Mouse (Mus musculus) midbrain, embryonic 12.5 days (tissue): ENCODE results near the gene Trip4. TPM values are rescaled to one million over a fixed set of nuclear protein-coding genes. Genes with fewer than 3 reads are reported as not detected.
A peak's percentile ranks its signal among the peaks of the same experiment; 100 is the strongest.
"Not testable (repeated sequence)": the region's sequence is repeated elsewhere in the genome, so short reads cannot be mapped to it uniquely, and the experiment has no call there.

Experiments
- ATAC-seq: fragments of 200-750 bp; cut with Nextera tagmentation; 2 replicates; pipeline ENCODE4 v1.8.0; 2017; ENCODE audit warnings: low read depth, moderate TSS enrichment, moderate library complexity; ENCODE audit not compliant: low FRiP score
- H3K27ac ChIP-seq: fragments of 300-500 bp; sonication (generic); replicated peaks from 2 replicates; pipeline ENCODE4 v1.5.1; 2016; ENCODE audit warnings: mild to moderate bottlenecking
- H3K27me3 ChIP-seq: fragments of 300-500 bp; sonication (generic); 2 replicates; pipeline ENCODE4 v1.6.1; 2016; ENCODE audit warnings: mild to moderate bottlenecking
- H3K36me3 ChIP-seq: fragments of 300-500 bp; sonication (generic); 2 replicates; pipeline ENCODE4 v1.6.1; 2016
- H3K4me1 ChIP-seq: fragments of 300-500 bp; sonication (generic); 2 replicates; pipeline ENCODE4 v1.6.1; 2016
- H3K4me2 ChIP-seq: fragments of 300-500 bp; sonication (generic); replicated peaks from 2 replicates; pipeline ENCODE4 v1.6.1; 2016; ENCODE audit warnings: mild to moderate bottlenecking, moderate library complexity
- H3K4me3 ChIP-seq: fragments of 300-500 bp; sonication (generic); 2 replicates; pipeline ENCODE4 v1.5.1; 2016; ENCODE audit warnings: mild to moderate bottlenecking
- H3K9ac ChIP-seq: fragments of 300-500 bp; sonication (generic); replicated peaks from 2 replicates; pipeline ENCODE4 v1.6.1; 2016; ENCODE audit warnings: mild to moderate bottlenecking, moderate library complexity
- H3K9me3 ChIP-seq: fragments of 300-500 bp; sonication (generic); 2 replicates; pipeline ENCODE4 v1.6.1; 2016; ENCODE audit warnings: mild to moderate bottlenecking
- WGBS: fragments of 180-500 bp; shearing (Covaris S2); methylation state at CpG from one replicate; pipeline ENCODE4 v1.1.7; 2016; 5-methylcytosine and 5-hydroxymethylcytosine counted together
- polyA plus RNA-seq: library from polyadenylated mRNA; unstranded; fragments of >200 nt; fragmentation: Nextera tagmentation; extraction: Ambion mirVana; gene quantifications from 2 replicates; pipeline ENCODE4 v1.2.1, GENCODE M21; 2016

The Trip4 gene
- polyA plus RNA-seq, 1 experiment from 2014 or later, result 39.0 TPM

DNA sequence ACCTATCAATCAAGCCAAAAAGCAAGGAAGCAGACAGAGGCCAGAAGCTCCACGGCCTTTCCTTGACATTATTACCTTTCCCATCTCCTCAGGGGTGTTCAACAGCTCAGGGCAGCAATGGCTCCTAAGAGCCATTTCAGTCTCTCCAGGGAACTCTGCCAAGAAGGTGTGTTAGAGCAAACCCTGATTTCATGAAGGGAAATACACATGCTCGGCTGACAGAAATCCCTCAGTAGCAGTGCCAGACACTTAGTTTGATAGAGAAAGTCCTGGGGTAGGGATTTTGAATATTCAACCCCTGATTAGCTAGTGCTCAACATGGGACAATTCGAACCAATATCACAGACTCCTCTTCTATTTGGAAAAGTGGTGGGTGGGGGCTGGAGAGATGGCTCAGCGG, 117.5 kb downstream of the Trip4 start:
- H3K27me3 ChIP-seq, result no peaks in the 10 kb centered on the region
- no peak overlapping the region for H3K27ac ChIP-seq
- 86% methylated on average over 4 of the region's 4 CpGs for WGBS
- H3K4me1 ChIP-seq, result peaks cover 56% of the 10 kb centered on the region
- H3K4me3 ChIP-seq, result no peak overlapping the region
- H3K36me3 ChIP-seq, result peaks cover 24% of the 10 kb centered on the region
- ATAC-seq, result no peak
- H3K9ac ChIP-seq, result no peak overlapping the region
- H3K9me3 ChIP-seq, result no peaks in the 10 kb centered on the region
- no peak overlapping the region for H3K4me2 ChIP-seq

DNA sequence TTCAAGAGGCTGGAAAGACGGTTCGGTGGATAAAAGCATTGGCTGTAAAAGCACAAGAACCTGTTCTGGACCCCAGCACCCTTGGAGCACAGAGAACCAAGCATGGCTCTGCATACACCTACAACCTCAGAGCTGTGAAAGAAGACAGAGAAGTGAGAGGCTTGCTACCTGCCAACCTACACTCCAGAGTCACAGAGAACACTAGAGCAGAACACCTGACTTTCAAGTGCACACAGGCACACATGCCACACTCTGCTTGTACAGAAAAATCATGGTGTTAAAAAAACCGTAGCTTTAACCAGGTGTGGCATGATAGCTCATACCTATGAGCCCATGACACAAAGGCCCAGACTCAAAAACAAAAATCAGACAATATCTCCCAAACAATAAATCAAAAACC, 118.8 kb downstream of the Trip4 start:
- WGBS, result 96% methylated on average over 3 of the region's 3 CpGs
- Histone ChIP-seq H3K27me3 (no peaks in the 10 kb centered on the region), H3K36me3 (peaks cover 19% of the 10 kb centered on the region), H3K9me3 (no peaks in the 10 kb centered on the region), H3K4me1 (peaks cover 57% of the 10 kb centered on the region), H3K4me3 (no peak overlapping the region), H3K9ac (no peak overlapping the region), H3K4me2 (no peak overlapping the region), H3K27ac (no peak overlapping the region)
- ATAC-seq, result no peak

- Histone ChIP-seq H3K4me1 (peaks cover 48% of the 10 kb centered on the region), H3K9me3 (no peaks in the 10 kb centered on the region), H3K27me3 (no peaks in the 10 kb centered on the region), H3K27ac (no peak overlapping the region), H3K4me2 (no peak overlapping the region), H3K4me3 (no peak overlapping the region), H3K36me3 (peaks cover 7% of the 10 kb centered on the region), H3K9ac (no peak overlapping the region)
- ATAC-seq, result no peak
- 84% methylated on average over 4 of the region's 4 CpGs for WGBS
Measured at GRCm38 (mm10) chr9:65788556-65788955, 120.0 kb downstream of the Trip4 start.

- Histone ChIP-seq H3K27ac (peak overlapping the region; percentile 61), H3K9ac (no peak overlapping the region), H3K27me3 (no peaks in the 10 kb centered on the region), H3K36me3 (peaks cover 4% of the 10 kb centered on the region; the same call in 1 of the 2 replicates), H3K4me1 (peaks cover 45% of the 10 kb centered on the region), H3K4me3 (no peak overlapping the region), H3K4me2 (no peak overlapping the region), H3K9me3 (no peaks in the 10 kb centered on the region)
- no peak for ATAC-seq
- 74% methylated on average over 4 of the region's 4 CpGs for WGBS
Measured at GRCm38 (mm10) chr9:65787829-65788344, 120.7 kb downstream of the Trip4 start.

DNA sequence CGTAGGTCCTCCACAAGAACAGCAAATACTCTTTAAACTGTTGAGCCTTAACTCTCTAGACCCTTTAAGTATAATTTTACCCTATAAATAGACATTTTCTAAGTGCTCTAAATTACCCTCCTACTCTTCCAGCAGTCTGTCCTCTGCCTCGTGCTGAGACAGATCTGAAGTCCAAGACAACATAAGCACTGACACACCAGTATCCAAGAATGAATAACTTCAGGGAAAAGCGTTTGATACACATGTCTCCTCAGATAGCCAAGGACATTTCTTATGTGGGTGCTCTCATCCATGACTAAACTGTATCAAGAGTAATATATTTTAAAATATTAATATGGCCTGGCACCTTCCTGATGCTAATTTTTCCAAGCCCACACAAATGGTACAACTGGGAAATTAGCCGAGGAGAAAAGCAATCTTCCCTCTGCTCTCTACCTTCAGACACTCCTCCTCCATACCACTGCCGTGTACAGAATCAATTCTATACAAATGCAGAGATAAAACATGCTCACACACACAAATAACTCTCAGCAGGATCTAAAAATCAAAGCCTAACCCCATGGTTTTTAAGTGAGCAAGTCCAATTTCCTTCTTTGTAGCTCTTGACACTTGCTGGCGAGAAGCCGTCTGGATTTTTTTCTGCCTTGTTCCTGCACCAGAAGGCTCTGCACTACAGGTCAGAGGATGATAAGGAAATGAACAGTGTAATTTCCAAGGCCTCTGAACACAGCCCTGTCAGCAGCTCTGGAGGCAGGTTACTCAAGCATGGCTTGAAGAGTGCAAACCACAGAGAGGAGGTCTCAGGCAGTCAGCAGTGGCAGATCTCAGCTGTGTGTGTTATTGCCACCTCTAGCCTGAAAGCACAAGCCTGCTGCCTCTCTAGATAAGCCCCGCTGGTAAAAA, 121.5 kb downstream of the Trip4 start:
- no peak overlapping the region for H3K4me3 ChIP-seq
- peaks cover 42% of the 10 kb centered on the region for H3K4me1 ChIP-seq
- peaks cover 4% of the 10 kb centered on the region; the same call in 1 of the 2 replicates for H3K36me3 ChIP-seq
- no peaks in the 10 kb centered on the region for H3K27me3 ChIP-seq
- no peak overlapping the region for H3K4me2 ChIP-seq
- H3K27ac ChIP-seq, result peak overlapping the region; percentile 61
- no peak overlapping the region for H3K9ac ChIP-seq
- no peaks in the 10 kb centered on the region for H3K9me3 ChIP-seq
- ATAC-seq, result no peak
- 49% methylated on average over 8 of the region's 8 CpGs for WGBS

DNA sequence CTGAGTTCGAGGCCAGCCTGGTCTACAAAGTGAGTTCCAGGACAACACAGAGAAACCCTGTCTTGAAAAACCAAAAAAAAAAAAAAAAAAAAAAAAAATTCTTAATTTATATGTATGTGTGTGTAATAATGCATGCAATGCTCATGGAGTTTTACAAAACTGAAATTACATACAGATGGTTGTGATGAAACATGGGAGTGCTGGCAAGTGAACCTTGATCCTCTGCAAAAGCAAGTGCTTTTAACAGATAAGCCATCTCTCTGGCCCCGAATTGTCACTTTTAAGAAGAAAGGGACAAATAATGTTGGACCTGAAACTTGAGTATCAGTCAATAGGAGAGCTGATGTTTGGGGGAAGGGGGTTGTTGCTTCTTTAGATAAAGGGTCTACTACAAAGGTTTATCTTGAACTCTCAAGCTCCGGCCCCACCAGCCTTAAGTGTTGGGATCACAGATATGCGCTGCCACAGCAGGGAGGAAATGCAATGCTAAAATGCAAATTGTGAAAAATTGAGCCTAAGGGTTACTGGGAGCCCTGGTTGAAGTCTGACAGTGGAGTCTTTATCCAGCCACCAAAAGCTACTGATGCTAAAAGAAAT, 122.7 kb downstream of the Trip4 start:
- Histone ChIP-seq H3K4me2 (no peak overlapping the region), H3K4me1 (peaks cover 29% of the 10 kb centered on the region), H3K4me3 (no peak overlapping the region), H3K9me3 (no peaks in the 10 kb centered on the region), H3K36me3 (peaks cover 4% of the 10 kb centered on the region; the same call in 1 of the 2 replicates), H3K27ac (no peak overlapping the region), H3K9ac (no peak overlapping the region), H3K27me3 (no peaks in the 10 kb centered on the region)
- WGBS, result 85% methylated on average over 4 of the region's 4 CpGs
- no peak for ATAC-seq

DNA sequence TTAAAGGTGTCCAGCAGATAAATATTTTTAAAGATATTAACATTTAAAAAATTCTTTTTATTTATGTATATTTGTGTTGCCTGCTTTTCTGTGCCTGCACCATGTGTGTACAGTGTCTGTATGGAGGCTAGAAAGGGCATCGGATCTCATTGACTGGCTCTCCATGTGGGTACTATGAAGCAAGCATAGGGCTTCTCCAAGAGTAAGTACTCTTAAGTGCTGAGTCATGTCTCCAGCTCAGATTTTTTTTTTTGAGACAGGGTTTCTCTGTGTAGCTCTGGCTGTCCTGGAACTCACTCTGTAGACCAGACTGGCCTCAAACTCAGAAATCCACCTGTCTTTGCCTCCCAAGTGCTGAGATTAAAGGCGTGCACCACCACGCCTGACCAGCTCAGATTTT, 129.0 kb downstream of the Trip4 start:
- peaks cover 21% of the 10 kb centered on the region for H3K4me1 ChIP-seq
- H3K9ac ChIP-seq, ATAC-seq, H3K9me3 ChIP-seq, H3K27me3 ChIP-seq, H3K27ac ChIP-seq, H3K36me3 ChIP-seq, H3K4me2 ChIP-seq, H3K4me3 ChIP-seq: not testable (repeated sequence)
- 98% methylated on average over 3 of the region's 3 CpGs for WGBS

Other genes starting within 250 kb of the Trip4 start
- 262 and 269 TPM in 2 replicates for gene Oaz2, start 240.8 kb downstream of the Trip4 start, polyA plus RNA-seq
- gene Zfp609, start 81.2 kb downstream of the Trip4 start, polyA plus RNA-seq, result 12.0 and 15.4 TPM in 2 replicates
- 155 and 160 TPM in 2 replicates for gene Pclaf, start 18.6 kb downstream of the Trip4 start, polyA plus RNA-seq
- 24.1 and 27.6 TPM in 2 replicates for gene Csnk1g1, start 130 bp upstream of the Trip4 start, polyA plus RNA-seq
- gene Ppib, start 151.4 kb upstream of the Trip4 start, polyA plus RNA-seq, result 376 and 416 TPM in 2 replicates
- gene Snx22, start 160.9 kb upstream of the Trip4 start, polyA plus RNA-seq, result 3.5 and 5.2 TPM in 2 replicates
- 135 and 136 TPM in 2 replicates for gene Snx1, start 217.8 kb upstream of the Trip4 start, polyA plus RNA-seq
- gene Ciao2a, start 217.8 kb upstream of the Trip4 start, polyA plus RNA-seq, result 126 and 133 TPM in 2 replicates
- 3.7 and 4.3 TPM in 2 replicates for gene Dapk2, start 249.4 kb upstream of the Trip4 start, polyA plus RNA-seq